Mouse (Mus musculus): Measurements from ENCODE around the gene Ifit3b.

DNA sequence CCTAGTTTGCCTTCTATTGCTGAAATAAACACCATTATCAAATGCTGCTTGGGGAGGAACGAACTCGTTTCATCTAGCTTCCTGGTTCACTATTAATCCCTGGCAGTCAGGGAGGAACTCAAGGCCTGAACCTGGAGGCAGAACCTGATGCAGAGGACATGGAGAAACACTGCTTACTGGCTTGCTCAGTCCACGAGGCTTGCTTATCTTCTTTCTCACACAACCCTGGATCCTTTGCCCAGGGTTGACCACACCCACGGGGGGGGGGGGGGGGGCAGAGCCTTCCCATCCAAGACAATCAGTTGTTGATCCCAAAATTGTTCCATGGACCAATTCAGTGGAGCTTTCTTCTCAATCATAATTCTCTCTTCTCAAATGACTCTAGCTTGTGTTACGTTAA lies 55.0 kb downstream of the Ifit3b start:
- TF ChIP-seq USF2 (conservative IDR thresholded peaks at IDR 0.05; ENCODE audit: low read depth, low read length) = no peak
- TF ChIP-seq GABPA (IDR thresholded peaks at IDR 0.05; ENCODE audit: insufficient replicate concordance, low read depth, low read length) = no peak
- no peak for TF ChIP-seq EP300 (IDR thresholded peaks at IDR 0.05; ENCODE audit: low read length)
- TF ChIP-seq POLR2A (IDR thresholded peaks at IDR 0.05; ENCODE audit: low read depth, low read length) = no peak
- no peak for TF ChIP-seq POLR2AphosphoS2 (IDR thresholded peaks at IDR 0.05; ENCODE audit: low read depth, low read length)
- no peak for TF ChIP-seq HCFC1 (IDR thresholded peaks at IDR 0.05; ENCODE audit: low read depth, low read length)

All from CH12.LX (cell line).